ENCODE assay signal across 9 mouse cellular contexts in genomic region chr1:86303873-86304250, GRCm38 (mm10). TPM values are rescaled to one million over a fixed set of nuclear protein-coding genes. Genes with fewer than 3 reads are reported as not detected.
DNase-seq lines count a peak whose midpoint lies in the region; ATAC-seq lines count a peak whose summit lies in the region.
"Had no signal": no experiment of that assay in that cellular context is flagged by ENCODE, and none has a peak within 500 bp of the region (broad histone marks: within the 10 kb centered on the region; RNA-seq: fewer than 3 reads in every experiment).

No protein-coding gene starts in this region.

- H3K9me3 ChIP-seq in heart, embryonic 15.5 days (replicated peaks), result no peaks in the 10 kb centered on the region
- no peaks in the 10 kb centered on the region for H3K9me3 ChIP-seq in forebrain, embryonic 15.5 days
- H3K9me3 ChIP-seq in liver, embryonic 15.5 days (replicated peaks), result no peaks in the 10 kb centered on the region
- H3K9me3 ChIP-seq: G1E had no signal

- H3K4me3 ChIP-seq in heart, embryonic 15.5 days, result peak overlapping the region; percentile 67
- peak overlapping the region; percentile 73 for H3K4me3 ChIP-seq in forebrain, embryonic 15.5 days
- H3K4me3 ChIP-seq in liver, embryonic 15.5 days (replicated peaks), result peak overlapping the region; percentile 57

- ATAC-seq in heart, embryonic 15.5 days (replicated peaks; ENCODE audit: insufficient number of reproducible peaks, insufficient read depth, low FRiP score, low read depth), result no peak
- peak; percentile 42; the same call in 1 of the 2 replicates for ATAC-seq in forebrain, embryonic 15.5 days (replicated peaks)
- ATAC-seq in liver, embryonic 15.5 days (ENCODE audit: insufficient read depth), result no peak

- H3K9ac ChIP-seq in heart, embryonic 15.5 days, result no peak overlapping the region
- H3K9ac ChIP-seq in forebrain, embryonic 15.5 days (replicated peaks), result peak overlapping the region; percentile 65
- peak overlapping the region; percentile 30; the same call in 1 of the 2 replicates for H3K9ac ChIP-seq in liver, embryonic 15.5 days

- H3K4me2 ChIP-seq in heart, embryonic 15.5 days, result peak overlapping the region; percentile 99
- peak overlapping the region; percentile 98 for H3K4me2 ChIP-seq in forebrain, embryonic 15.5 days (replicated peaks)
- peak overlapping the region; percentile 88 for H3K4me2 ChIP-seq in liver, embryonic 15.5 days

- no peaks in the 10 kb centered on the region for H3K36me3 ChIP-seq in heart, embryonic 15.5 days
- H3K36me3 ChIP-seq in forebrain, embryonic 15.5 days, result no peaks in the 10 kb centered on the region
- no peaks in the 10 kb centered on the region for H3K36me3 ChIP-seq in liver, embryonic 15.5 days (replicated peaks)
- H3K36me3 ChIP-seq: G1E had no signal

- peaks cover 15% of the 10 kb centered on the region for H3K4me1 ChIP-seq in heart, embryonic 15.5 days (replicated peaks)
- H3K4me1 ChIP-seq in forebrain, embryonic 15.5 days, result peaks cover 12% of the 10 kb centered on the region
- peaks cover 52% of the 10 kb centered on the region for H3K4me1 ChIP-seq in liver, embryonic 15.5 days (replicated peaks)

- no peak for DNase-seq in heart, postnatal 10 days
- peak; percentile 63 for DNase-seq in R1 (ENCODE audit: low read depth, low spot score)
- DNase-seq in urinary bladder, postnatal 36 days (ENCODE audit: low spot score in 2 of 2), result no peak
- no peak for DNase-seq in retina, embryonic 14.5 days (ENCODE audit: low spot score)
- no peak for DNase-seq in left cerebral cortex, adult 9 months (ENCODE audit: low spot score in 2 of 2)

- 3% methylated on average over 16 of the region's 16 CpGs for WGBS in heart, embryonic 15.5 days
- WGBS in forebrain, embryonic 15.5 days, result 2% methylated on average over 16 of the region's 16 CpGs
- 2% methylated on average over 16 of the region's 16 CpGs for WGBS in liver, embryonic 15.5 days (ENCODE audit: insufficient replicate concordance)

- peaks cover 54% of the 10 kb centered on the region for H3K27me3 ChIP-seq in heart, embryonic 15.5 days
- peaks cover 29% of the 10 kb centered on the region for H3K27me3 ChIP-seq in forebrain, embryonic 15.5 days
- H3K27me3 ChIP-seq in liver, embryonic 15.5 days, result peaks cover 51% of the 10 kb centered on the region

- intact Hi-C loops in heart, postnatal 10 days (cut with DNase I), result no loop called here

- no peak overlapping the region for H3K27ac ChIP-seq in heart, embryonic 15.5 days
- H3K27ac ChIP-seq in forebrain, embryonic 15.5 days (replicated peaks), result no peak overlapping the region
- no peak overlapping the region for H3K27ac ChIP-seq in liver, embryonic 15.5 days (replicated peaks)

RNA-seq across cellular contexts. Expression of gene B3gnt7, which starts 1.2 kb away (rescaled TPM):
- polyA plus RNA-seq in heart, embryonic 15.5 days (2015; fragmentation: Nextera tagmentation; extraction: Ambion mirVana), result 2.0 and 2.4 TPM in 2 replicates
- total RNA-seq in heart, postnatal 10 days (2021), result under 1 TPM; 0.50 to 0.67 TPM
- polyA plus RNA-seq in forebrain, embryonic 15.5 days (2015; fragmentation: Nextera tagmentation; extraction: Ambion mirVana), result 3.3 and 4.0 TPM in 2 replicates
- polyA plus RNA-seq in liver, embryonic 15.5 days (2015; fragmentation: Nextera tagmentation; extraction: Ambion mirVana), result 0.79 and 0.92 TPM in 2 replicates
- polyA plus RNA-seq: G1E had no signal

RNA-seq across cellular contexts. Expression of gene Ncl, which starts 55.3 kb away (rescaled TPM):
- 219 and 239 TPM in 2 replicates for polyA plus RNA-seq in heart, embryonic 15.5 days (2015; fragmentation: Nextera tagmentation; extraction: Ambion mirVana)
- total RNA-seq in heart, postnatal 10 days (2021), result 100 to 1,000 TPM; 168 to 169 TPM
- 208 and 227 TPM in 2 replicates for polyA plus RNA-seq in forebrain, embryonic 15.5 days (2015; fragmentation: Nextera tagmentation; extraction: Ambion mirVana)
- 175 and 198 TPM in 2 replicates for polyA plus RNA-seq in liver, embryonic 15.5 days (2015; fragmentation: Nextera tagmentation; extraction: Ambion mirVana)
